Mouse (Mus musculus) embryonic fibroblast, embryonic 13.5 days (primary cell): ENCODE measurements around the gene Rabgap1l.

ENCODE experiments used
- CTCF ChIP-seq: IDR thresholded peaks from 2 replicates; pipeline ENCODE4 v1.5.1; 2011; ENCODE audit warnings: mild to moderate bottlenecking, control low read depth, low read length, moderate library complexity, borderline replicate concordance; ENCODE audit not compliant: insufficient read depth
- POLR2A ChIP-seq: IDR thresholded peaks from 2 replicates; pipeline ENCODE4 v1.6.1; 2011; ENCODE audit warnings: low read depth, mild to moderate bottlenecking, control low read depth, low read length, moderate library complexity

DNA sequence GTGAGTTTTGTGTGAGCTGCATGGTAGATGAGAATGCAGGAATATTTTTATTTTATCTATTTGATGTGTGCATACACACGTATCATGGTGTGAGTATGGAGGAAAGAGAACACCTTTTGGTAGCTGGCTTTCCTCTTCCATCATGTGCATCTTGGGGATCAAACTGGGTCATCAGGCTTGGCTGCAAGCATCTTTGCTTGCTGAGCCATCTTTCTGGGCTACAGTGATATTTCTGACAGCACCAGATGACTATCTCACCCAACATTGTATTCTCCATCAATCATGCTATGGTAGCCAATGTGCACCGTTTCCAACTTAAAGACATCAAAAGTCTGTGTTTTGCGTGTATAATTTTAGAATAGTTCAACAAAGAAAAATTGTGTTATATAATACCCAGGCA is 30.6 kb upstream of the Rabgap1l start:
- TF ChIP-seq POLR2A (no peak), CTCF (no peak)
